Mouse (Mus musculus): Measurements from ENCODE around the gene Txnip. TPM values are rescaled to one million over a fixed set of nuclear protein-coding genes. Genes with fewer than 3 reads are reported as not detected.

Gene Txnip
- polyA plus RNA-seq, 1 experiment from 2014 or later: 146 TPM

DNA sequence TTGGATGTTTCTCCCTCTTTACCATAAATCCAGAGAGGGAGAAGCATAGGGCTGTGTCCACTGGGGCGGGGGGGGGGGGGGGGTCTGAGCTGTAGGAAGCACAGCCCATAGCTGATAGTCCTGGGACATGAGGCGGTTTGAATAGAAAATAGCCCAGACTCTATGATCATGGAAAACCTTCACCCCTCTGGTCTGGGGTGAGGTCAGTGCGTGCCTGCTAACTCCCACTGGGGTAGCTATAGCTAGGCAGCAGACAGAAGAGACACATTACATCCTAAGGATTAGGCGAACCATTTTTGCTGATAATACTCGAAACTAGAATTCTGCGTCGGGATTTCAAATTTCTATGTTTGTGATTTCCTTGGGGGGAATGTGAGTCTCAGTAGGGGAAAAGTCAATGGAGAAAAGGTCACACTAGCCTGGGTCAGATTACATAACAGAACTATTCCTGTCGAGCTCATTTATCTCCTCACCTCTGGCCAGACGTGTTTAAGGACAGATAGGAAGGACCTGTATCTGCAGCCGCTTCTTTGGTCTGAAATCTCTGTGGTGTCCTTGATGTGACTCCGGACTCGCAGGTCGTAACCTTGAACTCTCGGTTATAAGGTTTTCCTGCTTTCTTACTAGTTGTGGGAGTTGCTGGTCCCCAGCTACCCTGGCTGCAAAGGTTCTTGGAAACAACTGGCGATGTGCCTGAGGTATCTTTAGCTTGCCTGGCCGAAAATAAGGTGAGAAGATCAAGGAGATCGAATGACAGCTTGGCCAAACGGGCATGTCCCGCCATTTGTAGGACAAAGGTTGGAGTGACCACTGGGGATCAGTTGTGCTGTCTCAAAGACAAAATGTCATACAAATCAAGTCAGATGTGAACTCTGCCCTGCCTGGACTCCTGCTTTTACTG is 16.1 kb downstream of the Txnip start:
- no peak overlapping the region for H3K4me3 ChIP-seq (replicated peaks)
- no peaks in the 10 kb centered on the region for H3K27me3 ChIP-seq (replicated peaks)
- H3K36me3 ChIP-seq: no peaks in the 10 kb centered on the region
- 77% methylated on average over 18 of the region's 19 CpGs for WGBS
- no peak overlapping the region for H3K9ac ChIP-seq
- no peaks in the 10 kb centered on the region for H3K9me3 ChIP-seq
- ATAC-seq: no peak
- no peak overlapping the region for H3K4me2 ChIP-seq (replicated peaks)
- peaks cover 23% of the 10 kb centered on the region for H3K4me1 ChIP-seq (replicated peaks)
- 0 out of 2 replicates have a peak overlapping the region, but pooled peaks have one; percentile 1 for H3K27ac ChIP-seq

DNA sequence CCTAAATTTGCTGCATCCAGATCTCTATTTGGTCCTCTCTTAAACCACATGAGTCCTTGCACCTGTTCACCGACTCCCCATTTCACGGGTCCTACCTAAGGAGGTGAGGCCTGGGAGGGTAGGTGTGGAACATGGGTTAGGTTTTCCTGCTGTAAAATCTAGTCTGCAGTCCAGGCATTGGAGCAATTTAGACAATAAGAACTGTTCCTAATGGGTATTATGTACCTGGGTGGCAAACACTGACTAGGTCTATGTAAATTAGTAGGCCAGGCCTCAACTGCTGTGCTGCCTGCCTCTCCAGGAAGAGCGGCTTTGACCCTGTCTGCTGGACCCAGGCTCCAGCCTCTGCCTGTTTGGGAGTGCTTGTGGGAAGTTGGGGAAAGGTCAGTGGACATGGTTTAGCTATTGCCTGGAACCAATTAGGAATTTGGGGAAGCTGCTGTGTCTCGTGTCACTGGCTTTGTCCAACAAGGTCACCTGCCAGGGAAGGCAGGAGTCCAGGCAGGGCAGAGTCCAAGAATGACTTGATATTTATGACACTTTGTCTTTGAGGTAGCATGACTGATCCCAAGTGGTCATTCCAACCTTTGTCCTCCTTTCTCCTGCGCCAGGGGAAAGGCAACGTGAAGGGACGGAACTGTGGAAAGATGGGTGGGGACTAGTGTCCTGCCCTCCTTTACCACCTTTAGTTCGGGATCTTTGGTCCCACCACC is 17.7 kb downstream of the Txnip start:
- H3K4me2 ChIP-seq (replicated peaks): peak overlapping the region; percentile 52

DNA sequence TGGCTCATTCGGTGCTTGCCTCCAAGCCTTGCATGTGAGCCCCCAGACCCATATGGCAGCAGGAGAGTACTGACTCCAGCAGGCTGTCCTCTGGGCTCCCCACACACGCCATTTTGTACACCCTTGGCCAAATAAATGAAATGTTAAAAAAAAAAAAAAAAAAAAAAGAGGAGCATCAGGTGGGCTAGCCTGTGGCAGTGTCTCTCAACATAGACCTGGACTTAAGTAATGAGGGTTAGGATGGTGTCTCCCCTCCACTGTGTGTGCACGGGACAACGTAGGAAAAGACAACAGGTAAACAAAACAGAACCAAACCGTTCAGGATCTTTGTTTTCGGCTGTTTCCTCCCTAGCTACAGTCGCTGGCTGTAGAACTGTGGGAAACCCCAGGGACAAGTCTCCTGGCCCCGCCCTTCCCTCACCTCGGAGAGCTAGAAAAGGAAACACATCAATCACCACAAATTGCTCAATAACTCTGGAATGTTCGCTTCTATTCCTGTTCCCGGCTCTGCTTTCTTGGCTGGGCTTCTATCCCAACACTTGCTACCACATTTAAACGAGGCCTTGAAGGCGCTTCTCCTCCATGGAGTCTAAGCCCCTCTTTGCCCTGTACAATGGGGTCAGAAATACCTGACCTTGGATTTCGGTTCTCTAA is 18.4 kb downstream of the Txnip start:
- Histone ChIP-seq H3K36me3 (no peaks in the 10 kb centered on the region), H3K9ac (no peak overlapping the region), H3K9me3 (no peaks in the 10 kb centered on the region), H3K4me1 (replicated peaks) (peaks cover 26% of the 10 kb centered on the region), H3K27ac (peak overlapping the region; percentile 93), H3K4me2 (replicated peaks) (peak overlapping the region; percentile 52), H3K4me3 (replicated peaks) (0 out of 2 replicates have a peak overlapping the region, but pooled peaks have one; percentile 9), H3K27me3 (replicated peaks) (no peaks in the 10 kb centered on the region)
- peak; percentile 68 for ATAC-seq
- 25% methylated on average over 14 of the region's 14 CpGs for WGBS

More for the DNA sequence above, 17.7 kb downstream of the Txnip start:
- WGBS: 67% methylated on average over 8 of the region's 8 CpGs
- no peaks in the 10 kb centered on the region for H3K9me3 ChIP-seq
- H3K9ac ChIP-seq: no peak overlapping the region
- peak; percentile 24 for ATAC-seq
- no peak overlapping the region for H3K4me3 ChIP-seq (replicated peaks)
- H3K27ac ChIP-seq: peak overlapping the region; percentile 93
- peaks cover 26% of the 10 kb centered on the region for H3K4me1 ChIP-seq (replicated peaks)
- H3K36me3 ChIP-seq: no peaks in the 10 kb centered on the region
- H3K27me3 ChIP-seq (replicated peaks): no peaks in the 10 kb centered on the region

DNA sequence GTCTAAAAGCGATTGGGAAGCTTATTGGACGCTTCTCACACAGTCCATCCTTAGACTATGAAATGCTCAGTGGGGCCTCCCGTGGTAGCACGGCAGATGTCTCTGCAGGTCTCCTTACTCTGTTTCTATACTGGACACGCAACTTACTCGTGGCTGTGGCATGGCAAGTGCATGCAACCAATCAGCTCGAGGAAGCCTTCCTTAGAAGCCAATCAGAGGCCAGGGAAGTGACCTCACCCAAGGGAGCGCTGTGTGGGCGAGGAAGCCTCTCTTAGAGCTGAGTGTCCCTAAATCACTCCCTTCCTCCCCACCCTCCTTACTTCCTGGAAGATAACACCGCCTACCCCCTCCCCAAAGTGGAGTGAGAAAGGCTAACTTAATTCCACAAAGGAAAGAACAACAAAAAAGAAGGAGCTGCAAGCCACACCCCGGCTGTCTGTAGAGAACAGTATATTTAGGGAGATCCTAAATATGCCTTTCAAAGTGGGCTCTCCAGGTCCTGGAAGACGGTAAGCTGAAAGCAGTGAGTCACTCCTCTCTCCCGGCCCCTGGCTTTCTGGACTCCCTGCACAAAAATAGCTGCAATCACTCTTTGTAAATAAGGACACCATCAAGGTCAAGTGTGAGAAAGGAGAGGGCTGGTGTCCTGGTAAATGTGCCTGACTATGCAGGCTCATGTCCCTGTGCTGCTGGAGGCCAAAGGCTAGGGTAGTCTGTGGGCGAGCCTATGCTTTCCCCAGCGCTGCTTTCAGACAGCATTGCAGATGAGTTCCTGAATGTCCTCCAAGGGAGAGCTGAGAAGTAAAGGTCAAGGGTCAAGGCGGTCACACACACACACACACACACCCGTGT is 19.2 kb downstream of the Txnip start, which contains the start of gene Gm16253:
Gene Gm16253 (plus strand): TSS at position 295 of the 852 bp plus-strand sequence.
- Histone ChIP-seq H3K9ac (no peak within 1 kb of the TSS), H3K4me3 (replicated peaks) (peak within 1 kb of the TSS; percentile 9; the same call in 1 of the 2 replicates), H3K36me3 (no peaks in the 10 kb centered on the region), H3K27me3 (replicated peaks) (no peaks in the 10 kb centered on the region), H3K4me2 (replicated peaks) (peak within 1 kb of the TSS; percentile 52), H3K27ac (peak within 1 kb of the TSS; percentile 93), H3K4me1 (replicated peaks) (peaks cover 26% of the 10 kb centered on the region), H3K9me3 (no peaks in the 10 kb centered on the region)
- ATAC-seq: peak; percentile 88
- 11% methylated on average over 17 of the region's 17 CpGs for WGBS

DNA sequence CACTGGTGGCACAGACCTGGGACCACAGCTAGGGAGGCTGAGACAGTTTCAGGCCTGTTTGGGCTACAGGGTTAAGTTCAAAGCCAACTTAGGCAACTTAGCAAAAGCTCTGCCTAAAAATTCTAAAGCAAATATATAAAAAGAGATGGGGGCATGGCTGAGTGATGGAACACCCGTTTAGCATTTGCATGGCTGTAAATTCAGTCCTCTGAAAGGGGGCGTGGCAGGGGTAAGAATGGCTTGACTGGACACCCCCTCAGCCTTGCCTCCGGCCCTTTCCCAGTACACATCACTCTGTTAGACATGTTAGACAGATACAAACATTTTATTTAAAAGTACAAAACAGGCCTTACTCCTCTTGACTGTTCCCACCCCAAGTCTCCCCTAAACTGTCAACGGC is 19.8 kb downstream of the Txnip start:
- Histone ChIP-seq H3K27ac (peak overlapping the region; percentile 93), H3K4me3 (replicated peaks) (no peak overlapping the region), H3K4me1 (replicated peaks) (peaks cover 26% of the 10 kb centered on the region), H3K9me3 (no peaks in the 10 kb centered on the region), H3K36me3 (no peaks in the 10 kb centered on the region), H3K27me3 (replicated peaks) (no peaks in the 10 kb centered on the region), H3K4me2 (replicated peaks) (peak overlapping the region; percentile 52; the same call in 1 of the 2 replicates), H3K9ac (no peak overlapping the region)
- no peak for ATAC-seq
- WGBS: 67% methylated on average over 4 of the region's 4 CpGs

DNA sequence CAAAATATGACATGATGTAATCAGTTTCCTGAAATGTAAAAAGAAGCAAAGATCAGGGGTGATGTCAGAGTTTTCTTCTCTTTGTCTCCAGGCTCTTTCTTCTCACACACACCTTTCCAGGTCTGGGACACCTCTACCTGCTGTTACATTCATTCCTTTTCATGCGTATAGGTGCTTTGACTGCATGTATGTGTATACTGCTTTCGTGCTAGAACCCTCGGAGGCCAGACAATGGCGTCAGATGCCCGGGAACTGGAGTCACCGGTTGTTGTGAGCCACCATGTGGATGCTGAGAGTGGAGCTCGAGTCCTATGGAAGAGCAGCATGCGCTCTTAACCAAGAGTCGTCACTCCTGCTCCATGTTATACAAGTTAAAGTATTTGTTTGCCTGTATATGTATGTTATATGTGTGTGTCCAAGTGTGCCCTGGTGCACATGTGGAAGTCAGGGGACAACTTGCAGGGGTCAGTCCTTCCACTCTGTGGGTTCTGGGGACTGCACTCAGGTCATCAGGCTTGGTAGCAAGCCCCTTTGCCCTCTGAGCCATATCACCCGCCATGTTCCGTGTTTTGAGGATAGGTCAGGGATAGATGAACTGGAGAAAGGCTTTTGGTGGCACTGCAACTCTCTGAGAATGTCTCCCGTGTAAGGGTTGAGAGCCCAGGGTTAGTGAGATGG is 20.9 kb downstream of the Txnip start:
- WGBS: 82% methylated on average over 12 of the region's 12 CpGs
- Histone ChIP-seq H3K9ac (no peak overlapping the region), H3K4me1 (replicated peaks) (peaks cover 26% of the 10 kb centered on the region), H3K4me2 (replicated peaks) (no peak overlapping the region), H3K27me3 (replicated peaks) (no peaks in the 10 kb centered on the region), H3K4me3 (replicated peaks) (no peak overlapping the region), H3K36me3 (no peaks in the 10 kb centered on the region), H3K9me3 (no peaks in the 10 kb centered on the region), H3K27ac (no peak overlapping the region)
- ATAC-seq: no peak

DNA sequence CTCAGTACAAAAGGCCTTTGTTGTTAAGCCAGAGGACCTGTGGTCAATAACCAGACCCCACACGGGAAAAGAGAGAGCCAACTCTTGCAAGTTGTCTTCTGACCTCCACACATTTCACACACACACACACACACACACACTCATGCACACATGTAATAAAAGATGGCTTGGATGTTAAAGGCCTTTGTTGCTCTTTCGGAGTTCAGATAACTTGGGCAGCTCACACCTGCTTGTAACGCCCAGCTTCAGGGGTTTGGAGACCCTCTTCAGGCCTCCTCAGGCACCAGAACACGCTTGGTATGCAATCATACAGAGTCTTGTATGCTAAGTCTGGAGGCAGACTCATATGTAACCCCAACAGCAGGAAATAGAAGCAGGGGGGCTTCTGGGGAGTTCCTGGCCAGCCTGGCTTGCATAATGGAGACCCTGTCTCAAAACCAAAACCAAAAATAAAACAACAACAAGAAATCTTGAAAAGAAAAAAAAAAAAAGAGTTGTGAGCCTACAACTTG is 21.5 kb downstream of the Txnip start:
- H3K4me3 ChIP-seq (replicated peaks): no peak overlapping the region
- no peaks in the 10 kb centered on the region for H3K36me3 ChIP-seq
- ATAC-seq: no peak
- no peak overlapping the region for H3K9ac ChIP-seq
- peaks cover 26% of the 10 kb centered on the region for H3K4me1 ChIP-seq (replicated peaks)
- no peaks in the 10 kb centered on the region for H3K27me3 ChIP-seq (replicated peaks)
- H3K4me2 ChIP-seq (replicated peaks): no peak overlapping the region
- H3K27ac ChIP-seq: no peak overlapping the region
- 79% methylated on average over 4 of the region's 4 CpGs for WGBS
- no peaks in the 10 kb centered on the region for H3K9me3 ChIP-seq

DNA sequence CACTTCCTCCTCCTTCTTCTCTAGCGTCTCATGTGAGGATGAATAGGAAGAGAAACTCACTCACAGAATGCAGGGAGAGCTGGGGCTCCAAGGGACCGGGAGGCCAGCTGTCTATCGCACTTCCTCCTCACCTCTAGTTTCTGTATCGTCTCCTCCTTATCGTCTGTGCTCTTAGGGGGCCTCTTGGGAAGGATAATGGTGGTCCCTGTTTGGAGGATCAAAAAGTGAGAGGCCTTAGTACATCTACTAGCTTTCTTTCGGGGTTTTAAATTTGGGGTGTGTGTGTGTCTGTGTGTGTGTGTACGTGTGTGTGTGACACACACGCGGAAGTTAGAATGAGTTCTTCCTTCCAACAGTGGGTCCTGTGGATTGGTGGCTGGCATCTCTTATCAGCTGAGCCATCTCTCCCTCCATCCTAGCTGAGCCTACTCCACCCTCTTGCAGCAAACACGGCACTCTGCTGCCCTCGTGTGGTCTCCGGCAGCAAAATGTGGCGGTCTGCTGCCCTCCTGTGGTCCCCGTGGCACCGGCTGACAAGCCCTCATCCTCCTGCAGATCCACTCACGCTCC is 22.2 kb downstream of the Txnip start:
- H3K27me3 ChIP-seq (replicated peaks): no peaks in the 10 kb centered on the region
- no peak overlapping the region for H3K27ac ChIP-seq
- H3K9ac ChIP-seq: no peak overlapping the region
- H3K9me3 ChIP-seq: no peaks in the 10 kb centered on the region
- 0 out of 2 replicates have a peak, but pooled peaks have one; percentile 26 for ATAC-seq
- H3K36me3 ChIP-seq: no peaks in the 10 kb centered on the region
- no peak overlapping the region for H3K4me3 ChIP-seq (replicated peaks)
- peak overlapping the region; percentile 52 for H3K4me2 ChIP-seq (replicated peaks)
- peaks cover 26% of the 10 kb centered on the region for H3K4me1 ChIP-seq (replicated peaks)
- 11% methylated on average over 16 of the region's 16 CpGs for WGBS

DNA sequence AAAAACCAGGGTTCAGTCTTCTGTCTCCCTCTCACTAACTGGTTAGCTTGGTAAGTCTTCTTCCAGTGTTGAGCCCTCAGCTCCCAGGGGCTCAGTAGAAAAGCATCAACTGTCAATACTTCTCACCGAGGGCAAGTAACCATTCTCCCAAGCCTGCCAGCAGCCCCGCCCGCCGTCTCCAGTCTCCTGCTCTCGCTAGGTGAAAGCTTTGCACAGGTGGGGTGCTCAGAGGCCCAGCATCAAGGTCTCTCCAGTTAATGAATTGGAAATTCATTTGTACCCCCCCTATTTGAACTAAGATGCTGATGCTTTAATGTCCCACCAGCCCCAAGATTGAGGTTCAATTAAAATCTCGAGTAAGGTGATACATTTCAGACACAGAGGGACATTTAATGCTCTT is 23.4 kb downstream of the Txnip start:
- Histone ChIP-seq H3K27me3 (replicated peaks) (no peaks in the 10 kb centered on the region), H3K36me3 (no peaks in the 10 kb centered on the region), H3K4me3 (replicated peaks) (no peak overlapping the region), H3K9ac (0 out of 2 replicates have a peak overlapping the region, but pooled peaks have one; percentile 8), H3K4me2 (replicated peaks) (no peak overlapping the region), H3K9me3 (no peaks in the 10 kb centered on the region), H3K4me1 (replicated peaks) (peaks cover 15% of the 10 kb centered on the region), H3K27ac (no peak overlapping the region)
- ATAC-seq: no peak
- 57% methylated on average over 6 of the region's 6 CpGs for WGBS

DNA sequence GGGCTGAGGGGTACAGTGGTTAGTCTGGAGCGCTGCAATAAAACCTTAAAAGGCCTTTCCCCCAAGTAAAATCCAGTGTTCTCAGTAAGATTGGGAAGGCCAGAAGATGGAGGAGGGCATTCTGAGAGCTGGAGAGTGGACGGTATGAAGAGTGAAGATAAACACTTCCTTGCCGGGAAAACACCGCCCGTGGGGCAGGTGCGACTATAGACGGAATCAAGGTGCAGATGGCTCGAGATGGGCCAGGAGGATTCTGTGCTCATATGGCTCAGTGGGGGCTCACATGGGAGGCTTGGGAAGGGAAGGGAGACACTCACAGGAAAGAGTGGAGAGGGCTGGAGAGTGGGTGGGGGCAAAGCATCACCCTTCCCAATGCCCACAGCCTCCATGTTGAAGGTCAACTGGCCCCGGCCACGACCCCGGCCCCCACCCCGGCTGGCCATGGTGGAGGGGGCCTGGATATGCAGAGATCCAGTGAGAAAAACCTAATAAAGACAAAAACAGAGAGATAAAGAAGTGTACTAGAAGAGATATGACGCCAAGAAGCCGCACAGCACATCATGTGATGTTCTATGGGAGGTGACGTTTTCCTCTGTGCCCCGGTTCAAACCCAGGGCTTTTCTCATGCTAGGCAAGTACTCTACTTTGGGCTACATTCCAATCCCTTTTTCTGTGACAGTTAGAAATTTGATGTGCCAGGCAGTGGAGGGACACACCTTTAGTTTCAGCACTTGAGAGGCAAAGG is 24.2 kb downstream of the Txnip start:
- Histone ChIP-seq H3K36me3 (no peaks in the 10 kb centered on the region), H3K4me2 (replicated peaks) (no peak overlapping the region), H3K9ac (0 out of 2 replicates have a peak overlapping the region, but pooled peaks have one; percentile 8), H3K4me3 (replicated peaks) (no peak overlapping the region), H3K4me1 (replicated peaks) (peaks cover 9% of the 10 kb centered on the region), H3K27me3 (replicated peaks) (no peaks in the 10 kb centered on the region), H3K9me3 (no peaks in the 10 kb centered on the region), H3K27ac (no peak overlapping the region)
- WGBS: 84% methylated on average over 16 of the region's 16 CpGs
- ATAC-seq: no peak
